Mouse (Mus musculus): Measurements from ENCODE around the gene Per1. TPM values are rescaled to one million over a fixed set of nuclear protein-coding genes. Genes with fewer than 3 reads are reported as not detected.
A peak's percentile ranks its signal among the peaks of the same experiment; 100 is the strongest.

Gene Per1
- polyA plus RNA-seq, 1 experiment from 2014 or later = 8.2 TPM

- H3K9ac ChIP-seq (replicated peaks) = no peak overlapping the region
- H3K4me3 ChIP-seq = peak overlapping the region; percentile 64
- no peak overlapping the region for H3K27ac ChIP-seq (replicated peaks)
- WGBS = 0% methylated on average over 3 of the region's 3 CpGs
- no peaks in the 10 kb centered on the region for H3K36me3 ChIP-seq
- H3K27me3 ChIP-seq = no peaks in the 10 kb centered on the region
- H3K4me1 ChIP-seq = peaks cover 35% of the 10 kb centered on the region
- H3K9me3 ChIP-seq = no peaks in the 10 kb centered on the region
- H3K4me2 ChIP-seq (replicated peaks) = peak overlapping the region; percentile 89; the same call in 1 of the 2 replicates
- peak; percentile 29; the same call in 1 of the 2 replicates for ATAC-seq (replicated peaks)
Observed at GRCm38 (mm10) chr11:69124498-69124847, 29.5 kb downstream of the Per1 start.

- Histone ChIP-seq H3K36me3 (no peaks in the 10 kb centered on the region), H3K9ac (replicated peaks) (peak overlapping the region; percentile 48), H3K9me3 (no peaks in the 10 kb centered on the region), H3K27ac (replicated peaks) (peak overlapping the region; percentile 77), H3K4me3 (peak overlapping the region; percentile 65), H3K4me1 (peaks cover 28% of the 10 kb centered on the region), H3K27me3 (no peaks in the 10 kb centered on the region), H3K4me2 (replicated peaks) (peak overlapping the region; percentile 77)
- under 1% methylated on average over 24 of the region's 24 CpGs for WGBS
- ATAC-seq (replicated peaks) = 0 out of 2 replicates have a peak, but pooled peaks have one; percentile 51
Observed at GRCm38 (mm10) chr11:69125041-69125851, 30.2 kb downstream of the Per1 start.

- WGBS = 4% methylated on average over 3 of the region's 3 CpGs
- Histone ChIP-seq H3K9ac (replicated peaks) (peak within 1 kb of the TSS; percentile 48), H3K4me2 (replicated peaks) (peak within 1 kb of the TSS; percentile 77), H3K4me1 (peaks cover 24% of the 10 kb centered on the region), H3K36me3 (no peaks in the 10 kb centered on the region), H3K27ac (replicated peaks) (peak within 1 kb of the TSS; percentile 77), H3K4me3 (peak within 1 kb of the TSS; percentile 65), H3K9me3 (no peaks in the 10 kb centered on the region), H3K27me3 (no peaks in the 10 kb centered on the region)
- ATAC-seq (replicated peaks) = no peak
Observed at GRCm38 (mm10) chr11:69125852-69125918, 30.7 kb downstream of the Per1 start, which contains the start of gene Aloxe3. Gene Aloxe3 (plus strand): TSS chr11:69125896.

DNA sequence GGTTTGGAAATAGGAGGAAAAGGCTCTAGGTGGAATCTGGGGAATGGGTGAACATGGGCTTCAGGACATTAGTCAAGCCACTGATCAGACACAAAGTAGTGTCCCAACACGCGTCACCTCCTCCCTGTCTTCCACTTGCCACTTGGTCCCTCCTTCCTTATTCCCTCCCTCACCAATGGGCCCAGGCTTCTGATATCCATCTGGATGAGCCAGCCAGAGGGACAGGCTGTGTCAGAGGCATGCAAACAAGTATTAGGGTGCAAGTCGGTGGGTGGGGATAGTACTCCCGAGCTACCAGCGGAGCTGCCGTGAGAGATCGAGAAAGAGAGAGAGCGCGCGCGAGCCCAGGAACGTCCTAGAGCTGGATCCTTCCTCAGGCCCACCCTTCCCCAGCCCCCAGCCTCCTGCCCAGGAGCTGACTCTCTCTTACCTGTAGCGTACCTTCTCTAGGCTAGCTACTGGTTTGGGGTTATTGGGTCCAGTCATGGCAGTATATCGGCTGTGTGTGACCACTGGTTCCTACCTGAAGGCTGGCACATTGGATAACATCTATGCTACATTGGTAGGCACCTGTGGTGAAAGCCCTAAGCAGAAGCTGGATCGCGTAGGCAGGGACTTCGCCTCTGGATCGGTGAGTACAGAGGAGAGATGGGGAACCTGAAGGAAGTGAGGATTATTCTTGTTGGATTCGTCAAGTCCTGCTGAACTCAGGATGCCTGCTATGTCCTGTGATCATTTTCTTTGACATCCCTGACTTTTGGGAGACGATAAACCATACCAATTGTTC lies 31.1 kb downstream of the Per1 start:
- peak overlapping the region; percentile 48 for H3K9ac ChIP-seq (replicated peaks)
- ATAC-seq (replicated peaks) = no peak
- peak overlapping the region; percentile 65 for H3K4me3 ChIP-seq
- no peaks in the 10 kb centered on the region for H3K36me3 ChIP-seq
- H3K4me1 ChIP-seq = peaks cover 21% of the 10 kb centered on the region
- peak overlapping the region; percentile 77; the same call in 1 of the 2 replicates for H3K27ac ChIP-seq (replicated peaks)
- 14% methylated on average over 20 of the region's 20 CpGs for WGBS
- peak overlapping the region; percentile 77 for H3K4me2 ChIP-seq (replicated peaks)
- no peaks in the 10 kb centered on the region for H3K9me3 ChIP-seq
- H3K27me3 ChIP-seq = no peaks in the 10 kb centered on the region

DNA sequence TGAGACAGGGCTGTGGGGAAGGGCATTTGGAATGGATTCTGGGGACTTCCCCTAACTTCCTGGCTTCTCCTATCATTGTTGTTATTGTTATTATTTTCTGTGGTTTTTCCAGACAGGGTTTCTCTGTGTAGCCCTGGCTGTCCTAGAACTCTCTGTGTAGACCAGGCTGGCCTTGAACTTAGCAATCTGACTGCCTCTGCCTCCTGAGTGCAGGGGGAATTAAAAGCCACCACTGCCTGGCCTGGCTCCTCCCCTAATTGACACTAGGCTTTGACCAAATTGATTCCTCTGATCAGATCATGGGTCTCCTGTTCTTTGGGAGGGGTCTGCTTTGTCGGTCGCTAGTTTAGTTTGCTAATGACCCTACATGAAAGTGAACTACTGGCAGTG lies 31.7 kb downstream of the Per1 start:
- no peaks in the 10 kb centered on the region for H3K36me3 ChIP-seq
- no peaks in the 10 kb centered on the region for H3K9me3 ChIP-seq
- no peak overlapping the region for H3K9ac ChIP-seq (replicated peaks)
- peak overlapping the region; percentile 65 for H3K4me3 ChIP-seq
- no peaks in the 10 kb centered on the region for H3K27me3 ChIP-seq
- H3K27ac ChIP-seq (replicated peaks) = no peak overlapping the region
- 55% methylated on average over 2 of the region's 2 CpGs for WGBS
- H3K4me1 ChIP-seq = peaks cover 15% of the 10 kb centered on the region
- ATAC-seq (replicated peaks) = no peak
- peak overlapping the region; percentile 77; the same call in 1 of the 2 replicates for H3K4me2 ChIP-seq (replicated peaks)

DNA sequence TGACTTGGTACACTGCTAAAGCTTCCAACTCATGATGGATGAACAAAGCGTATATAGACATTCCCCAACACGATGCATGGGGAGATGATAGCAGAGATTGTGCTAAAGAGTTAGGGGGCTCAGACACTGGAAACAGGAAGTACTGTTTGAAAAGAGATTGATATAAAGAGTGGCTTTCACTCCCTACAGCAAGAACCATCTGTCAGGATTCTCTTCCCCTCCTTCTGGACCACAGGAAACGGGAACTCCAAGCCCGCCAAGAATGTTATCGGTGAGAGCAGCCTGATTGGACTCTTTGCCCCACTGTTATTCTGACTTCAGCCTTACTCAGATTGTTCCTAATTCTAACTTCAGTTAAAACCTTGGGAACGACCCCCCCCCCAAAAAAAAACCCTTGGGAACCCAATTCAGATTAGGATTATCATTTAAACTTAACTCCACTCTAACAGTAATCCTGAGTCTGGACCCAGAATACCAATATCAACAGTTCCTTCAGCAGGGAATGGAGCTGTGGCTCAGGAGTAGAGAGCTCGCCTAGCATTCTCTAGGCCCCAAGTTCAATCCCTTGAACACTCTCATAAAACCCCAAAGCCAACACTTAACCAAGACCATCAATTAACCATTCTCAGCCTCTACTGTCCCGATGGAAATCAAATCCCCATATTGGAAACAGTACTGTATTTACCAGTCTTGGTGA lies 33.6 kb downstream of the Per1 start:
- peaks cover 11% of the 10 kb centered on the region for H3K4me1 ChIP-seq
- H3K4me3 ChIP-seq = no peak overlapping the region
- no peaks in the 10 kb centered on the region for H3K27me3 ChIP-seq
- no peak overlapping the region for H3K4me2 ChIP-seq (replicated peaks)
- H3K9ac ChIP-seq (replicated peaks) = no peak overlapping the region
- no peak for ATAC-seq (replicated peaks)
- WGBS = 78% methylated on average over 8 of the region's 8 CpGs
- no peak overlapping the region for H3K27ac ChIP-seq (replicated peaks)
- H3K9me3 ChIP-seq = no peaks in the 10 kb centered on the region
- H3K36me3 ChIP-seq = no peaks in the 10 kb centered on the region

GRCm38 (mm10) chr11:69133566-69133922 lies 38.5 kb downstream of the Per1 start:
- no peaks in the 10 kb centered on the region for H3K9me3 ChIP-seq
- no peaks in the 10 kb centered on the region for H3K27me3 ChIP-seq
- H3K4me1 ChIP-seq = peaks cover 12% of the 10 kb centered on the region
- no peak overlapping the region for H3K27ac ChIP-seq (replicated peaks)
- no peaks in the 10 kb centered on the region for H3K36me3 ChIP-seq
- peak overlapping the region; percentile 43 for H3K4me3 ChIP-seq
- ATAC-seq (replicated peaks) = no peak; the same call in 1 of the 2 replicates
- WGBS = 12% methylated on average over 5 of the region's 5 CpGs
- peak overlapping the region; percentile 43 for H3K9ac ChIP-seq (replicated peaks)
- peak overlapping the region; percentile 62 for H3K4me2 ChIP-seq (replicated peaks)

DNA sequence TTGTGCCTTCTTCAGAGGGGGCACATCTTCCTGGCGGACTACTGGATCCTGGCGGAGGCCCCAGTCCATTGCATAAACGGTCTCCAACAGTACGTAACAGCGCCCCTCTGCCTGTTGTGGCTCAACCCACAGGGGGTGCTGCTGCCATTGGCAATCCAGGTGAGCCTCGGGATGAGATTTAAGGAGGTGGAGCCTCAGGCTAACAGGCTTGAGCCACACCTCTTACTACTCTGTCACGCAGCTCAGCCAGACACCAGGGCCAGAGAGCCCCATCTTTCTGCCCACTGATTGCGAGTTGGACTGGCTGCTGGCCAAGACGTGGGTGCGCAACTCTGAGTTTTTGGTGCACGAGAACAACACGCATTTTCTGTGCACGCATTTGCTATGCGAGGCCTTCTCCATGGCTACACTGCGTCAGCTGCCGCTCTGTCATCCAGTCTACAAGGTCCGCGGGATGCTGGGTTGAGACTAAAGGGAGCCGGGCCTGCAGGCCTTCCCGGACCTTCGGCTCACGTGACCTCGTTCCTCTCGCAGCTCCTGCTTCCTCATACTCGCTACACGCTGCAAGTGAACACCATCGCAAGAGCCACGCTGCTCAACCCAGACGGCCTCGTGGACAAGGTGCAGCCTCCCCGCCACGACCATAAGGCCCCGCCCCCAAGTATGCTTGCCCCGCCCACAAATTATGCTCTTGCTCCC lies 39.1 kb downstream of the Per1 start:
- no peaks in the 10 kb centered on the region for H3K9me3 ChIP-seq
- H3K27me3 ChIP-seq = no peaks in the 10 kb centered on the region
- ATAC-seq (replicated peaks) = peak; percentile 82
- H3K4me1 ChIP-seq = peaks cover 12% of the 10 kb centered on the region
- peak overlapping the region; percentile 43 for H3K9ac ChIP-seq (replicated peaks)
- peak overlapping the region; percentile 47; the same call in 1 of the 2 replicates for H3K27ac ChIP-seq (replicated peaks)
- H3K36me3 ChIP-seq = no peaks in the 10 kb centered on the region
- under 1% methylated on average over 34 of the region's 34 CpGs for WGBS
- peak overlapping the region; percentile 43 for H3K4me3 ChIP-seq
- H3K4me2 ChIP-seq (replicated peaks) = peak overlapping the region; percentile 62

DNA sequence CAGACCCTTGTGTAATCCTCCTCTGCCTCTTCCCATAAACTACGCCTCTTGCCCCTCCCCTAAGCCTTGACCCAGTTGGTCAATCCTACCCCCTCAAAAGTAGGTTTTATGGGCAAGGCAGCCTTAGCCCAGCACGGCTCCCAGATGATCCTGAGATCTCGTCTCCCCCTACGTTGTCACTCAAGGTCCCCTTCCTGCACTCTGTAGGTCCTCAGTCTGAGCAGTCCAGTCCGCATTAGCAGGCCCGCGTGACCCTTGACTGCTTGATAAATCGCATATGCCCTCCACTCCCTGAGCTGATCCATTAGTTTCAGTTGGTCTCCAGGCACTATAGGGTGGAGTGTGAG lies 39.6 kb downstream of the Per1 start:
- Histone ChIP-seq H3K4me3 (peak overlapping the region; percentile 43), H3K9me3 (no peaks in the 10 kb centered on the region), H3K9ac (replicated peaks) (no peak overlapping the region), H3K4me2 (replicated peaks) (peak overlapping the region; percentile 62), H3K36me3 (no peaks in the 10 kb centered on the region), H3K27ac (replicated peaks) (0 out of 2 replicates have a peak overlapping the region, but pooled peaks have one; percentile 47), H3K4me1 (peaks cover 12% of the 10 kb centered on the region), H3K27me3 (no peaks in the 10 kb centered on the region)
- no peak; the same call in 1 of the 2 replicates for ATAC-seq (replicated peaks)
- WGBS = 35% methylated on average over 8 of the region's 8 CpGs

- no peak for ATAC-seq (replicated peaks)
- no peak overlapping the region for H3K4me3 ChIP-seq
- WGBS = 85% methylated on average over 6 of the region's 6 CpGs
- peaks cover 12% of the 10 kb centered on the region for H3K4me1 ChIP-seq
- H3K27ac ChIP-seq (replicated peaks) = no peak overlapping the region
- H3K36me3 ChIP-seq = no peaks in the 10 kb centered on the region
- no peaks in the 10 kb centered on the region for H3K27me3 ChIP-seq
- H3K9ac ChIP-seq (replicated peaks) = no peak overlapping the region
- no peak overlapping the region for H3K4me2 ChIP-seq (replicated peaks)
- no peaks in the 10 kb centered on the region for H3K9me3 ChIP-seq
Observed at GRCm38 (mm10) chr11:69135361-69135760, 40.3 kb downstream of the Per1 start.

- Histone ChIP-seq H3K9me3 (no peaks in the 10 kb centered on the region), H3K27ac (replicated peaks) (no peak overlapping the region), H3K9ac (replicated peaks) (no peak overlapping the region), H3K4me3 (no peak overlapping the region), H3K36me3 (no peaks in the 10 kb centered on the region), H3K27me3 (no peaks in the 10 kb centered on the region), H3K4me2 (replicated peaks) (no peak overlapping the region), H3K4me1 (peaks cover 14% of the 10 kb centered on the region)
- ATAC-seq (replicated peaks) = no peak
- 66% methylated on average over 7 of the region's 7 CpGs for WGBS
Observed at GRCm38 (mm10) chr11:69147546-69147945, 52.5 kb downstream of the Per1 start.

Data from forebrain, embryonic 15.5 days (tissue).